Mouse (Mus musculus) fat pad, adult 2 months (tissue): Measurements from ENCODE around the gene 9130213A22Rik.

Source experiments
- DNase-seq: peaks from one replicate; pipeline ENCODE4 v3.0.0-alpha.2; 2011; ENCODE audit warnings: low read depth, low spot score; ENCODE audit errors: extremely low read depth

The 9130213A22Rik gene

GRCm38 (mm10) chr11:69076572-69076971 is 45.8 kb downstream of the 9130213A22Rik start:
- no peak for DNase-seq

- DNase-seq, result no peak
These were observed 46.5 kb downstream of the 9130213A22Rik start for GRCm38 (mm10) chr11:69075764-69076479.

- no peak for DNase-seq
These were observed 47.7 kb downstream of the 9130213A22Rik start for GRCm38 (mm10) chr11:69074776-69075069.

- DNase-seq, result no peak
These were observed 48.2 kb downstream of the 9130213A22Rik start for GRCm38 (mm10) chr11:69073951-69074775.

GRCm38 (mm10) chr11:69073065-69073888 is 49.1 kb downstream of the 9130213A22Rik start:
- DNase-seq, result no peak

GRCm38 (mm10) chr11:69072666-69073064 is 49.7 kb downstream of the 9130213A22Rik start:
- DNase-seq, result no peak

GRCm38 (mm10) chr11:69072234-69072633 is 50.2 kb downstream of the 9130213A22Rik start:
- DNase-seq, result no peak

GRCm38 (mm10) chr11:69071262-69071661 is 51.1 kb downstream of the 9130213A22Rik start:
- no peak for DNase-seq

GRCm38 (mm10) chr11:69070590-69071222 is 51.7 kb downstream of the 9130213A22Rik start, which contains the start of gene Tmem107:
Gene Tmem107, plus strand, starts transcription at chr11:69070806.
- no peak for DNase-seq

GRCm38 (mm10) chr11:69070093-69070492 is 52.3 kb downstream of the 9130213A22Rik start:
- DNase-seq, result no peak
